Mouse (Mus musculus) embryonic stem cell, embryonic (primary cell): ENCODE measurements around the gene Nr5a1.

Experiments
- CTCF ChIA-PET, 4 experiments: fragments of 300-600 bp in 2 of 4; fragments of 350-600 bp in 2 of 4; sonication (Branson Sonifier 250); formaldehyde crosslinking; loops; one replicate each; lab custom pipeline; 2022; ENCODE audit warnings: inconsistent platforms in 2 of 4; lab: Charles Lee
- POLR2A ChIA-PET, 4 experiments: fragments of 300-600 bp in 2 of 4; fragments of 350-600 bp in 2 of 4; sonication (Branson Sonifier 250); formaldehyde crosslinking; loops; one replicate each; lab custom pipeline; 2022; ENCODE audit warnings: antibody characterized with exemption in 4 of 4, inconsistent platforms in 1 of 4; lab: Charles Lee

The Nr5a1 gene

GRCm38 (mm10) chr2:38711421-38711861 is 2.9 kb downstream of the Nr5a1 start:
- POLR2A ChIA-PET = no interaction called here
- CTCF ChIA-PET = interaction anchor here in 2 of 4 experiments (1.0 to 4.3 kb wide), 3 partner anchors 23 to 64 kb away, joined by 3 to 22 read pairs (median 4); no protein-coding TSS in a partner anchor

DNA sequence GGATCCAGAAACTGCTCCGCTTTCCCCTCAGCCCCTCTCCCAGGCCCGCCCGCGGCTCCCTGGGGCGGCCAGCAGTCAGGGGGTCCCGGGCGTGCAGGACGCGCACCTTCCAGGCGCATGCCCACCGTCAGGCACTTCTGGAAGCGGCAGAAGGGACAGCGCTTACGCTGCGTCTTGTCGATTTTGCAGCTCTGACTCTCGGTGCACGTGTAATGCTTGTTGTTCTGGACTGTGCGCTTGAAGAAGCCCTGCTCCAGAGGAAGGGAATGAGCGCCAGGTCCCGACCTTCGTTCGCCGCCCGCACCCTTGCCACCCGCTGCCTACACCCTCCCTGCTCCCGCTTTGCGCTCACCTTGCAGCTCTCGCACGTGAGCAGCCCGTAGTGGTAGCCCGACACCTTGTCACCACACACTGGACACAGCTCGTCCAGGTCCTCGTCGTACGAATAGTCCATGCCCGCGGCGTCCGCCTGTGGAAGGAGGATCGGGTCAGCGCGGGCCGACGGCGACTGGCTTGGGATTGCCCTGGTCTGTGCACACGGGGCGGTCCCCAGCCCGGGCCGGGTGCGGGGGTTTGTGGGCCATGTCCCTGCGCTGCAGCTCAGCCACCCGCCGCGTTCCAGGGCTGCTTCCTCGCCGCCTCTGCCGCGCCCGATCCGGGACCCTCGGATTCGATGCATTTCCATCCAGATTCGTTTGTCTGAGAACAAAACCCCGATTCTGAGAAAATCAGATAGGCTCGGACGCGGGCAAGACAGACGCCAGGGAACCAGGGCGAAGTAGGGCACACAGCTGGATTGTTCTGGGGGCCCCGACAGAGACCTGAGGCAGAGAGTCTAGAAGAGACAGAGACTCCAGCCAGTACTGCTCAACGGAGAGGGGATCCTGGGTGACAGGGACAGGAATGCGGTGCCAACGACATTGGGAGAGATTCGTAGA is 3.8 kb downstream of the Nr5a1 start:
- ChIA-PET CTCF (interaction anchor here in 3 of 4 experiments (0.8 to 4.3 kb wide), 7 partner anchors 14 to 63 kb away, joined by 3 to 22 read pairs (median 4); no protein-coding TSS in a partner anchor), POLR2A (interaction anchor here in 3 of 4 experiments (0.6 to 4.2 kb wide), 10 partner anchors 12 to 294 kb away, joined by 3 to 17 read pairs (median 3); partner anchors contain the start of genes Arpc5l (in 1 of the 3) and Psmb7 (in 1 of the 3))

GRCm38 (mm10) chr2:38708907-38709688 is 5.2 kb downstream of the Nr5a1 start:
- ChIA-PET CTCF (interaction anchor here (0.6 to 4.3 kb wide), 13 partner anchors 13 to 226 kb away, joined by 3 to 22 read pairs (median 4); no protein-coding TSS in a partner anchor), POLR2A (interaction anchor here in 3 of 4 experiments (0.6 to 4.2 kb wide), 15 partner anchors 12 to 854 kb away, joined by 3 to 17 read pairs (median 4); no protein-coding TSS in a partner anchor)

DNA sequence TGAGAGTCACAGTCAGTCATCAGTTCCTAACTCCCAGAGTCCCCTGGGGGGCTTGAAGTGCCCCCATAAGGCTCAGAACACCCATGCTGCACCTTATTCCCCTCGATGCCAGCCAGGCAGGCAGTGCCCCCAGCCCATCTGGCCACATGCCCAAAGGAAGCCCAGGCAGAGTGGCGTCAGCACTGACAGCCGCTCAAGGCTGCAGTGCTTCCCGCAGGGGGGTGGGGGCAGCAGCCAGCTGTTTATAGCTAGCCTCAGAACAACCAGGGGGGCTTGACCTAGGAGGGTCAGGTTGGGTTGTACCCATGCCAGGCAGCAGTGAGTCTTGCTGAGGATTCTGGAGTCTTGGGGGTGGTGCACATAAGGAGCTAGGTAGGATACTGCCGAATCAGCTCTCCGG is 7.7 kb downstream of the Nr5a1 start:
- CTCF ChIA-PET = interaction anchor here in 3 of 4 experiments (0.8 to 2.1 kb wide), 4 partner anchors 15 to 18 kb away, joined by 4 to 9 read pairs (median 5); no protein-coding TSS in a partner anchor
- POLR2A ChIA-PET = interaction anchor here in 1 of 4 experiments (1.3 to 4.2 kb wide), 2 partner anchors 15 to 38 kb away, joined by 3 to 17 read pairs; no protein-coding TSS in a partner anchor

- POLR2A ChIA-PET = interaction anchor here in 1 of 4 experiments (1.0 kb wide), 1 partner anchor 16 kb away, joined by 3 read pairs; no protein-coding TSS in a partner anchor
- CTCF ChIA-PET = interaction anchor here in 1 of 4 experiments (0.6 kb wide), 1 partner anchor 1163 kb away, joined by 3 read pairs; no protein-coding TSS in a partner anchor
These were observed 9.3 kb downstream of the Nr5a1 start for GRCm38 (mm10) chr2:38705036-38705435.

- CTCF ChIA-PET = no interaction called here
- POLR2A ChIA-PET = no interaction called here
These were observed 10.0 kb downstream of the Nr5a1 start for GRCm38 (mm10) chr2:38704336-38704735.

DNA sequence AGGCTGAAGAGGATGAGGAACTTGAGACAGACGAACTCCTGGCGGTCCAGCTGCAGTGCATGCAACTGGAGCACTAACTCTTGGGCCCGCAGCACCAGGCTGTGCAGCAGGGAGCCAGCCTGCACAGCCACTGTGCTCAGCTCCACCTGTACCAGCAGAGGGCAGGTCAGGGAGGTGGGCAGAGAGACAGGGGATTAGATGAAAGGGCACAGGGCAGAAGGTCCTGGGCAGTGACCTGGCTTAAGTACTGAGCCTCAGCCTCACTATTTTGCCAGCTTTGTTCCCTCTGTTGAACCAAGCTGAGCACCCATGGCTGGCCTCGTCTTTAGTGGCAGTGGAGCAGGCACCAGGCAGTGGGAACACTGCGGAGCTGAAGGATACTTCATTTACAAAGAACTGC is 14.2 kb downstream of the Nr5a1 start:
- POLR2A ChIA-PET = interaction anchor here in 2 of 4 experiments (0.7 kb wide), 2 partner anchors 11 to 54 kb away, joined by 3 to 5 read pairs; no protein-coding TSS in a partner anchor
- CTCF ChIA-PET = interaction anchor here in 3 of 4 experiments (1.1 to 2.0 kb wide), 3 partner anchors 9 to 41 kb away, joined by 3 to 9 read pairs (median 5); no protein-coding TSS in a partner anchor

GRCm38 (mm10) chr2:38698623-38699022 is 15.7 kb downstream of the Nr5a1 start:
- CTCF ChIA-PET = interaction anchor here in 1 of 4 experiments (2.1 kb wide), 1 partner anchor 10 kb away, joined by 11 read pairs; no protein-coding TSS in a partner anchor
- POLR2A ChIA-PET = no interaction called here

- POLR2A ChIA-PET = interaction anchor here in 3 of 4 experiments (0.6 to 1.2 kb wide), 9 partner anchors 17 to 347 kb away, joined by 3 to 6 read pairs (median 3); partner anchors contain the start of gene Nr5a1 (in 1 of the 3)
- CTCF ChIA-PET = interaction anchor here in 3 of 4 experiments (0.6 to 2.1 kb wide), 8 partner anchors 8 to 376 kb away, joined by 3 to 11 read pairs (median 4); no protein-coding TSS in a partner anchor
These were observed 16.9 kb downstream of the Nr5a1 start for GRCm38 (mm10) chr2:38697128-38698120.

DNA sequence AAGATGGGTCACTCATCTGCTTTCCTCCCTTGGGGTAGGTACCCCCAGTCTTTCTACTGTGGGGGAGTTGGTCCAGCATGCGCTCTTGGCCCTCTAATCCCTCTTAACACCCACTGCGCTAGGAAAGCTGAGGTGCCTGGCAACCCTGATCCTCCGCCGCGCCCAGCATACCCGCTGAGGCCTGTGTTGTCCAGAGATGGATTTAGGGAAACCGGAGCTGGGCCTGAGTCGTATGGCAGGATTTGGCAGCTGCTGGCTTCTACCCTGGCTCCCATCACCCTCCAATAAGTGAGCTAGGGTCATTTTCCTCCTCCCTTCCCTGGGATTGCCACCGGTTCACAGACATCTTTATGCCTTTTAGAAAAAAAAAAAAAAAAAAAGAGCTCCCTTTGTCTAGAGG is 18.6 kb downstream of the Nr5a1 start:
- CTCF ChIA-PET = interaction anchor here (0.5 to 1.5 kb wide), 14 partner anchors 10 to 448 kb away, joined by 3 to 6 read pairs (median 4); no protein-coding TSS in a partner anchor
- POLR2A ChIA-PET = interaction anchor here in 3 of 4 experiments (0.5 to 1.6 kb wide), 14 partner anchors 11 to 181 kb away, joined by 3 to 7 read pairs (median 3); no protein-coding TSS in a partner anchor

- POLR2A ChIA-PET = interaction anchor here in 2 of 4 experiments (0.7 to 1.3 kb wide), 6 partner anchors 15 to 96 kb away, joined by 3 to 4 read pairs (median 3); no protein-coding TSS in a partner anchor
- CTCF ChIA-PET = interaction anchor here (0.5 to 4.2 kb wide), 27 partner anchors 8 to 1027 kb away, joined by 3 to 39 read pairs (median 4); no protein-coding TSS in a partner anchor
These were observed 22.8 kb downstream of the Nr5a1 start for GRCm38 (mm10) chr2:38691542-38691941.

- CTCF ChIA-PET = interaction anchor here (0.5 to 4.2 kb wide), 21 partner anchors 8 to 257 kb away, joined by 3 to 39 read pairs (median 5); no protein-coding TSS in a partner anchor
These were observed 24.5 kb downstream of the Nr5a1 start for GRCm38 (mm10) chr2:38689881-38690280.

DNA sequence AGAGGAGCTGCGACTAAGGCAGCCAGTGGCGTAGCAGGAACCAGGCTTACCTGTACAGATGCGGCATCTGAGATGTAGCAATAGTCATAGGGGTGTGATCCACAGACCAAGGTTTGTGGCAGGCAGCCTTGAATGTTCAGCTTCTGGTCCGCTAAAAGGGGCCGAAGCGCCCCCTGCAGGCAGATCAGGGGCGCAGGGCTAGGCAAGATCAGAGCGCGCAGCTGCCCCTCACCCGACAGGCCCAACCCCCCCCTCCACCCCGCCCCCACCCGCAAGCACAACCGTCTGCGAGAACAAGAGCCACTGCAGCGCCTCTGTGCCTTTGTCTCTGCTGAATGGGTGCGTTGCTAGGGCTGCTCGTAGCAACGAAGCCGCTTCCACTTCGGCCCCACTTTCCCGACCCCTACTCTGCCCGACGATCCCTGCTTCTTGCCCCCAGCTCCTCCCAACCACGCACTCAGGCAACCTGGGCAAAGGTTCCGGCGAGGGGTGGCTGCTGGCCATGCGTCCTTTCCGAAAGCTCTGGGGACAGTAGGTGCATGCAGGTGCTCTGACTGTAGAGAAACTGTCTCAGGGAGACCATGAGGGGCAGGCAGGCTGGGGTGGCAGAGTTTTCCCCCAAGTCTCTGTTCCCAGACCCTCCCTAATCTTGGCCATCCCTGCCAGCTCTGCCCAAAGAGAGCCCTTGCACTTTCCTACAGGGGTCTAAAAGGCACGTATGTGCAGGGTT is 25.4 kb downstream of the Nr5a1 start:
- ChIA-PET POLR2A (interaction anchor here (0.6 to 4.1 kb wide), 31 partner anchors 12 to 641 kb away, joined by 3 to 26 read pairs (median 3); partner anchors contain the start of gene Psmb7 (in 1 of the 4)), CTCF (interaction anchor here (0.5 to 4.2 kb wide), 68 partner anchors 8 to 1123 kb away, joined by 3 to 39 read pairs (median 4); no protein-coding TSS in a partner anchor)

More at GRCm38 (mm10) chr2:38689881-38690280, 24.5 kb downstream of the Nr5a1 start:
- POLR2A ChIA-PET = interaction anchor here (0.6 to 4.1 kb wide), 15 partner anchors 17 to 1252 kb away, joined by 3 to 26 read pairs (median 3); partner anchors contain the start of gene Psmb7 (in 1 of the 4)

DNA sequence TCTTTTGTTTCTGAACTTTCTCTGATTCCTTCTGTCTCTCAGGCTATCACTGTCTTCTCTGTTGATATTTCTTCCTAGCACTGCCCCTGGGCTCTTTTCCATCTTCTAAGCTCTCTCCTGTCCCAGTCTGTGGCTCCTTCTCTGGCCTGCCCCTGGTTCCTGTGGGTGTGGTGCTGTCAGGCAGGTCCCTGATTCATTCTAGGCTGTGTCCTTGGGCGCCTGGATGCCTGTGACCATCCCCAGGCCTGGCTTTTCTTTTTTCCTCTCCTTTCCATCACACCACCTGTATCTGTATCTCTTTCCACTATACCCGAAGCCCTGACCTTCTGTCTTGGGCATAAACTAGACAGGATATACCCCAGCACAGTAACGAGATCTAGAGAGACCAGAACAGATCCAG is 28.6 kb downstream of the Nr5a1 start:
- POLR2A ChIA-PET = interaction anchor here in 2 of 4 experiments (0.6 to 1.8 kb wide), 4 partner anchors 17 to 36 kb away, joined by 3 to 7 read pairs (median 5); no protein-coding TSS in a partner anchor
- CTCF ChIA-PET = interaction anchor here in 2 of 4 experiments (0.6 to 0.8 kb wide), 3 partner anchors 14 to 982 kb away, joined by 3 to 10 read pairs (median 3); partner anchors contain the start of gene Strbp (in 1 of the 2)

DNA sequence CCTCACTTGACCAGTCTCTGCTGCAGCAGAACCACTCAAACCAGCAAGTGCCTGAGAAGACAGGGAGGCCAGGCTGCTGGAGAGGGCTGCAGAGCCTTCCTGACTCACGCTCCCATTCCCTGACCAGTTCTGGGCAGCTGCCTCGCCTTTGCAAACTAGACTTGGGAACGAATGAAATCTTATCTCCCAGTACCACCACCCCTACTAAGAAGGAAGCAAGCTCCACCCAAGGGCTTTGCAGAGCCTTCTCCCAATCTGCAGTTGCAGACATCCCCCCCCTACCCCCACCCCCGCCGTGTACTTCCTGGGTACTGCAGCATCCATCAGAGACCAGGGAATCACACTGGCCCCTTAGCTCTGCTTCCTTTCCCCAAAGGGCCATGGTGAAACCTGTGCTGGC is 31.3 kb downstream of the Nr5a1 start:
- POLR2A ChIA-PET = interaction anchor here in 2 of 4 experiments (1.1 to 2.0 kb wide), 4 partner anchors 10 to 13 kb away, joined by 3 to 4 read pairs (median 4); no protein-coding TSS in a partner anchor
- CTCF ChIA-PET = interaction anchor here in 1 of 4 experiments (0.7 to 1.2 kb wide), 2 partner anchors 8 to 56 kb away, joined by 3 to 4 read pairs; no protein-coding TSS in a partner anchor
